Mouse (Mus musculus) intestine, embryonic 14.5 days (tissue): ENCODE data around the gene Tmem104. TPM values are rescaled to one million over a fixed set of nuclear protein-coding genes. Genes with fewer than 3 reads are reported as not detected.

Source experiments
- ATAC-seq: fragments of 200-750 bp; cut with Nextera tagmentation; replicated peaks from 2 replicates; pipeline ENCODE4 v1.8.0; 2017; ENCODE audit warnings: low read depth, moderate number of reproducible peaks, moderate TSS enrichment, moderate library complexity; ENCODE audit not compliant: low FRiP score, low TSS enrichment
- DNase-seq: peaks from one replicate; pipeline ENCODE4 v3.0.0-alpha.2; 2018; ENCODE audit warnings: low spot score
- H3K27ac ChIP-seq: fragments of 300-500 bp; sonication (generic); 2 replicates; pipeline ENCODE4 v1.5.1; 2014; ENCODE audit warnings: low read depth, mild to moderate bottlenecking, control low read depth
- H3K27me3 ChIP-seq: fragments of 300-500 bp; sonication (generic); replicated peaks from 2 replicates; pipeline ENCODE4 v1.6.1; 2014; ENCODE audit warnings: low read length, control low read depth; ENCODE audit not compliant: control insufficient read depth, insufficient read depth
- H3K36me3 ChIP-seq: fragments of 300-500 bp; sonication (generic); 2 replicates; pipeline ENCODE4 v1.6.1; 2014; ENCODE audit warnings: low read length, control low read depth; ENCODE audit not compliant: control insufficient read depth, insufficient read depth
- H3K4me1 ChIP-seq: fragments of 300-500 bp; sonication (generic); replicated peaks from 2 replicates; pipeline ENCODE4 v1.6.1; 2014; ENCODE audit warnings: low read length, control low read depth, mixed read lengths; ENCODE audit not compliant: control insufficient read depth, insufficient read depth
- H3K4me2 ChIP-seq: fragments of 300-500 bp; sonication (generic); 2 replicates; pipeline ENCODE4 v1.6.1; 2014; ENCODE audit warnings: low read length
- H3K4me3 ChIP-seq: fragments of 300-500 bp; sonication (generic); 2 replicates; pipeline ENCODE4 v1.5.1; 2014; ENCODE audit warnings: low read depth, low read length, control low read depth, mixed read lengths
- H3K9ac ChIP-seq: fragments of 300-500 bp; sonication (generic); 2 replicates; pipeline ENCODE4 v1.6.1; 2014; ENCODE audit warnings: mild to moderate bottlenecking, low read length
- H3K9me3 ChIP-seq: fragments of 300-500 bp; sonication (generic); 2 replicates; pipeline ENCODE4 v1.6.1; 2016; ENCODE audit warnings: low read length, control low read depth; ENCODE audit not compliant: control insufficient read depth
- WGBS: fragments of 180-500 bp; shearing (Covaris S2); extraction: QIAGEN DNeasy Blood & Tissue Kit; methylation state at CpG from one replicate; pipeline ENCODE4 v1.1.7; 2014; 5-methylcytosine and 5-hydroxymethylcytosine counted together
- polyA plus RNA-seq: library from polyadenylated mRNA; unstranded; fragments of >200 nt; fragmentation: Nextera tagmentation; extraction: Ambion mirVana; gene quantifications from 2 replicates; pipeline ENCODE4 v1.2.1, GENCODE M21; 2014

The Tmem104 gene
- polyA plus RNA-seq, 1 experiment from 2014 or later = 8.3 TPM

DNA sequence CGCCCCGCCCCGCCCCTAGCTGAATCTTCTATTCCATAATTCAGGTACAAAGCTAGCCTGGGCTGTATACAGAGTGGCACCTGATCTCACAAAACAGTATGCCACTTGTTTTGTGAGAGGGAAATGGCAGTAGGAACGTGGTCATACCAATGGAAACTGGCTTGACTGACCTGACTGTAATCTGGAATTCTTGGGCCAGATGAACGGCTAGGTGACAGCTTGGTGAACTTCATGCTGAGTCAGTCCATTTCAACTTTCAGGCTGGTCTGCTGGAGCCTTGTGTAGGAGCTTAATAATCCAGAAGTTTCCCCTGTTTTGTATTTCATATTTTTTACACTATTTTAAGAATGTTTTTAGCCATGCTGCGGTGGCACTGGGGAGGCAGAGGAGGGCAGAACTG is 90.9 kb downstream of the Tmem104 start:
- Histone ChIP-seq H3K4me2 (peak overlapping the region; percentile 68), H3K27ac (no peak overlapping the region), H3K27me3 (no peaks in the 10 kb centered on the region), H3K4me1 (peaks cover 13% of the 10 kb centered on the region; the same call in 1 of the 2 replicates), H3K4me3 (no peak overlapping the region), H3K36me3 (no peaks in the 10 kb centered on the region), H3K9me3 (no peaks in the 10 kb centered on the region), H3K9ac (no peak overlapping the region)
- 66% methylated on average over 6 of the region's 6 CpGs for WGBS
- no peak for ATAC-seq
- no peak for DNase-seq

DNA sequence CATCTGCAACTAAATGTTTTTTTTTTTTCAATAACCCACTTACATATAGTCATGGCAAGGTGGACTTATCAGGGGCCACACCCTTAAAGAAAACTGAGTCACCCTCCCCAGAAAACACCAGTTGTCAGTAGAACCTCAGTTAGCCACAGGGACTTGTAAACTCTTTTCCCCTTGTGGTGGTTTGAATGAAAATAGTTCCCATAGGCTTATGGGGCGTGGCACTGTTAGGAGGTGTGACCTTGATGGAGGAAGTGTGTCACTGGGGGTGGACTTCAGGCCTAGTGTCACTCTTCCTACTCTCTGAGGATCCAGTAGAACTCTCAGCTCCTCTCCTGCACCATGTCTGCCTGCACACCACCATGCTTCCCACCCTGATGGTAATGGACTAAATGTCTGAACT is 92.4 kb downstream of the Tmem104 start:
- H3K27me3 ChIP-seq = no peaks in the 10 kb centered on the region
- no peak overlapping the region for H3K4me3 ChIP-seq
- no peaks in the 10 kb centered on the region for H3K36me3 ChIP-seq
- no peak overlapping the region for H3K9ac ChIP-seq
- no peaks in the 10 kb centered on the region for H3K9me3 ChIP-seq
- ATAC-seq (no peak), DNase-seq (no peak)
- no peak overlapping the region for H3K27ac ChIP-seq
- 68% methylated on average over 1 of the region's 1 CpGs for WGBS
- peaks cover 13% of the 10 kb centered on the region; the same call in 1 of the 2 replicates for H3K4me1 ChIP-seq
- no peak overlapping the region for H3K4me2 ChIP-seq

DNA sequence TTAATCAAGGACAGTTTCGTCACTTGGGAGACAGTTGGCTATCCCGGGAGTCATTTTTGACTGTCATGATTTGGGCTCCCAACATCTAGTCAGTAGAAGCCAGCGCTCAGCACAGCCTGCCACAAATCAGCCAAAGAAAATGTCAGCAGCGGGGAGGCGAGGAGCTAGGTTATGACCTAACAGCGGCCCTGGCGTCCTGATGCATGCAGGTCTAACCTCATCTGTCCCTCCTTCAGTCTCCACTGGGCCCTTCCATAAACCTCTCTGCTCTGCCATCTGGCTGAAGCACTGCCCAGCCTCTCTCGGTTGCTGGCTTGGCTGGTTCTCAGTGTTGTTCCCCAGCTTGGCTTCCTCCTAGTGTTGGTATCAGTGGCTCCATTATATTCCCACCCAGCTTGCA is 95.0 kb downstream of the Tmem104 start:
- H3K4me2 ChIP-seq = no peak overlapping the region
- no peak overlapping the region for H3K27ac ChIP-seq
- no peaks in the 10 kb centered on the region for H3K36me3 ChIP-seq
- H3K27me3 ChIP-seq = no peaks in the 10 kb centered on the region
- DNase-seq = no peak
- no peaks in the 10 kb centered on the region for H3K9me3 ChIP-seq
- ATAC-seq = no peak
- H3K9ac ChIP-seq = no peak overlapping the region
- WGBS = 70% methylated on average over 8 of the region's 8 CpGs
- H3K4me3 ChIP-seq = no peak overlapping the region
- peaks cover 6% of the 10 kb centered on the region; the same call in 1 of the 2 replicates for H3K4me1 ChIP-seq

DNA sequence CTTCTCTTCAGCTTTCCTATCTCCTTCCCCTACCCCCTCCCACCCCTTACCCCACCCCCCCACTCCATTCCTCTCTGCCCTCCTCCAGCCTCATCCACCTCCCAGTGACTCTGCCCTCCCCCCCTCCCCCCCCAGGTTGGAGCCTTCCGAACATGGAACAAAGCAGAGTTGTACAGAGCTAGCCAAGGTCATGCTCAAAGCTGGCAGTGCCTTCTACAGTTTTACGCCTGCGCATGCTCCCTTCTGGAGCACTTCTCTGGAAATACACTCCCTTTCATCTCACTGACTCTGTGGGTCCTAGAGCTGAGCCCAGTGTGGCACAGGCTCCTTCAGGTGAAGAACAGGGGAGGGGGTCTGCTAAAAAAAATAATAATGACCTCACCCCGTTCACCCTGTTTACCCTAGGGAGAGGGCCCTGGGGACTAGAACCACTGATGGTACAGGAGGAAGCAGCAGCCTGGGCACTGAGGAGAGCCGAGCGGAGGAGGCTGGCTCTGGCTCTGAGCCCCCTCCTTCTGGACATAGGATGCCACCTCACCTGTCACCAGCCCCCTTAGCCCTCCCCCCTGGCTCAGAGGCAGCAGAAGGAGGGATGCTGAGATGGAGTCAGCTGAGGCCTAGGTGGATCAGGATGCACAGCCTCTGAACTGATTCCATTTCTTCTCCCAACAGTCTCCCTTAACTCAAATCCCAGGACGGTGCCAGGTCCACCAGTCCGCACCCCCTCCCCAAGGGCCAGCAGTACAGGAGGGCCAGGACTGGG is 95.6 kb downstream of the Tmem104 start:
- WGBS = 76% methylated on average over 8 of the region's 8 CpGs
- no peaks in the 10 kb centered on the region for H3K36me3 ChIP-seq
- no peak for ATAC-seq
- no peak overlapping the region for H3K4me3 ChIP-seq
- H3K9ac ChIP-seq = no peak overlapping the region
- H3K27me3 ChIP-seq = no peaks in the 10 kb centered on the region
- H3K9me3 ChIP-seq = no peaks in the 10 kb centered on the region
- DNase-seq = no peak
- no peak overlapping the region for H3K4me2 ChIP-seq
- no peak overlapping the region for H3K27ac ChIP-seq
- 0 out of 2 replicates have a peak, but pooled peaks cover 2% of the 10 kb centered on the region for H3K4me1 ChIP-seq

DNA sequence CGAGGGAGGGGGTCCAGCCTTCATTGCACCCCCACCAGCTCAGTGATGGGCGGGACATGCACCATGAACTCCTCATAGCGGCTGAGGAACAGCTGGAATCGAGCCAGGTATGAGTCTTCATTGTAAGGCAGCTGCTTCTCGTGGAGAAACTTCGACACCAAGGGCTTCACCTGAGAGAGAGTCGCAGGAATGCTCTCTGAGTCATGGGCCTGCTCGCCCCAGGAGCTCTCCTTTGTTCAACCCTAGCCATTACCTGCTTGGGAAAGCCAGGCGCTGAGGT is 96.1 kb downstream of the Tmem104 start:
- 72% methylated on average over 9 of the region's 9 CpGs for WGBS
- ATAC-seq (no peak), DNase-seq (no peak)
- no peak overlapping the region for H3K4me2 ChIP-seq
- H3K36me3 ChIP-seq = no peaks in the 10 kb centered on the region
- no peaks in the 10 kb centered on the region for H3K9me3 ChIP-seq
- H3K9ac ChIP-seq = no peak overlapping the region
- no peaks in the 10 kb centered on the region for H3K27me3 ChIP-seq
- H3K27ac ChIP-seq = no peak overlapping the region
- no peaks in the 10 kb centered on the region for H3K4me1 ChIP-seq
- no peak overlapping the region for H3K4me3 ChIP-seq

DNA sequence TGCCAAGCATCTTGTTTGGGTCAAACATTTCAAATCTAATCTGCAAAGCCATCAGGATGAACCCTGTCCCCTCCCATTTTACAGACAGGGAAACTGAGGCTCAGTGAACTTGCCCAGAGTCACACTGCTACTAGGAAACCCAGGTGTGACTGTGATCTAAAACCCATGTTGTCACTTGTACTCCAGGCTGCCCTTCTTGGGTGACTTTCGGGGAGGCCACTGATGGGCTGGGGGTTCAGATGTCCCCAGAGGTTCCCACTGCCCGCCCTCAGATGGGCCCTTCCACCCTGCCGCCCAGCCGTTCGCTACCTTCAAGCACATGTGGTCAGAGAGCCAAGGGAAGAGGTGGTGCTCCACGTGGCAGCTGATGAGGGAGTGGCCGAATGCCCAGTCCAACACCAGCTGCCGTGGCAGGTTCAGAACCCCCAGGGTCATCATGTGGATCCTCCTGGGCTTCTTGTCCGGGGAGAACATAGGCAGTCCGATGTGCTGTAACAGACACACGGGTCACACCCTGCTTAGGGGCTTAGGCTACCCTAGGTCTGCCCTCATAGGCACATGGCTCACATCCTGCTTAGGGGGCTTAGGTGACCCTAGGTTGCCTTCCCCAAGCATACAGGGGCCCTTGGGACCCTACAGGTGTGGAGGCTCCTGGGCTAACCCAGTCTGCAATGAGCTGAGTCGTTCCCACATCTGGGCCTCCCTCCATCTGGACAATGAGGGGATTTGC is 96.8 kb downstream of the Tmem104 start:
- H3K4me1 ChIP-seq = no peaks in the 10 kb centered on the region
- WGBS = 83% methylated on average over 12 of the region's 12 CpGs
- H3K4me2 ChIP-seq = no peak overlapping the region
- H3K27ac ChIP-seq = no peak overlapping the region
- no peak overlapping the region for H3K4me3 ChIP-seq
- DNase-seq (no peak), ATAC-seq (no peak)
- no peaks in the 10 kb centered on the region for H3K27me3 ChIP-seq
- no peak overlapping the region for H3K9ac ChIP-seq
- H3K9me3 ChIP-seq = no peaks in the 10 kb centered on the region
- H3K36me3 ChIP-seq = no peaks in the 10 kb centered on the region

DNA sequence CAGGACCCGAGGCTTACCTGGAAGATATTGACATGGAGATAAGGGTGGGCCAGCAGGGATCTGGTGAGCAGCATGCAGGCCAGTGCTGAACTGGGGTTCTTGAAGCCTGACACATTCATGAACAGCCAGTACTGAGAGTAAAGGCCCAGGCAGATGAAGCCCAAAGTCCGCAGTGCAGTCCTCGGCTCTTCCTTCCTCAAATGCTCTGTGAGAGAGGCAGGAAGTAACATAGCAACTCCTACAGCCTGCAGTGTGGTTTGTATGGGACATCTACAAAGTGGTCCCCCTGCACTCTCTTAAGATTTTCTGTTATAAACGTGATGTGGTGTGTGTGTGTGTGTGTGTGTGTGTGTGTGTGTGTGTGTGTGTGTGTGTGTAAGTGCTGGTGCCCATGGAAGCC is 98.0 kb downstream of the Tmem104 start:
- Histone ChIP-seq H3K36me3 (no peaks in the 10 kb centered on the region), H3K9ac (no peak overlapping the region), H3K27me3 (no peaks in the 10 kb centered on the region), H3K4me2 (no peak overlapping the region), H3K9me3 (no peaks in the 10 kb centered on the region), H3K4me1 (peaks cover 4% of the 10 kb centered on the region), H3K27ac (no peak overlapping the region), H3K4me3 (no peak overlapping the region)
- ATAC-seq (no peak), DNase-seq (no peak)
- 48% methylated on average over 4 of the region's 4 CpGs for WGBS

DNA sequence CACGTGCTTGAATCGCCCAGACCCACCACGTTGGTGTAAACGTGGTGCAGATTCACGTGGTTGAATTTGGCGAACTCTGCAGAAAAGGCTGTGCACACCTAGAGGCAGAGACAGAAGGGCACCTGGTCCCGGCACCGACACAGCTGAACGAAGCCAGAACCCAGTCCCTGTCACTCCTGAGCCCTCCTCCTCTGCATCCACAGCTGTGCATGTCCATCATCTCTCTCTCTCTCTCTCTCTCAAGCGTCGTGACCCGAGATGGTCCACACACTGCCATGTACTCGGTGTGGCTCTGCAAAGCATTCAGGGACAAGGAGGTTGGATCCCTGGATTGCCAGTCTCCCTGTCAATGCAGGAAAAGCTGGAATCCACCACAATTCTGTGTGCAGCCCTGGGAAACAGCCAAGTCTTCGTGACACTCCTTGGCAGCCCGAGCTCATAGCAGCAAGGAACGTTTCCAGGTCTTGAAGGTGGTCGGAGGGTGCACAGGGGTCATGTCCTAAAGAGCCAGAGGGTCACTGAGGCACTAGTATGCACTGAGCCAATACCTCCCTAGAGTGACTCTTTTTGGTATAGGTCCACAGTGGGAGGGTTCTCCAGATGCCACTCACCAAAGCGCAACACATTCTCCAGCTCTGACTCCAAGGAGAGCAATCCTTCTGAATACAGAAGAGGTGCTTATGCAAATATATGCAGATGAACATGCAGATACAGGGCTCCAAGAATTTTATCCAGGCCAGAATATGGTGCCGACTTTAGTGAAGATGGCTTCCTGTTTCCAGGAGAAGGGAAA is 99.1 kb downstream of the Tmem104 start:
- 81% methylated on average over 19 of the region's 19 CpGs for WGBS
- no peak overlapping the region for H3K9ac ChIP-seq

More for the DNA sequence above, 99.1 kb downstream of the Tmem104 start:
- peaks cover 9% of the 10 kb centered on the region for H3K4me1 ChIP-seq
- H3K4me2 ChIP-seq = no peak overlapping the region
- DNase-seq (no peak), ATAC-seq (no peak)
- H3K27me3 ChIP-seq = no peaks in the 10 kb centered on the region
- H3K36me3 ChIP-seq = no peaks in the 10 kb centered on the region
- H3K9me3 ChIP-seq = no peaks in the 10 kb centered on the region
- no peak overlapping the region for H3K27ac ChIP-seq
- H3K4me3 ChIP-seq = no peak overlapping the region
